Mouse (Mus musculus) bone marrow, adult 2 months (tissue): ENCODE results near the gene Tbl3. TPM values are rescaled to one million over a fixed set of nuclear protein-coding genes. Genes with fewer than 3 reads are reported as not detected.

Source experiments
- H3K27ac ChIP-seq: fragments of 200-500 bp; 2 replicates; pipeline ENCODE4 v1.5.1; 2012; ENCODE audit warnings: low read depth, mild to moderate bottlenecking, control low read depth, inconsistent platforms, low read length; ENCODE audit not compliant: control insufficient read depth, poor library complexity, insufficient read depth
- H3K4me1 ChIP-seq: fragments of 200-500 bp; 2 replicates; pipeline ENCODE4 v1.6.1; 2011; ENCODE audit warnings: low read length; ENCODE audit not compliant: control insufficient read depth, insufficient read depth
- H3K4me3 ChIP-seq: fragments of 200-500 bp; replicated peaks from 2 replicates; pipeline ENCODE3; 2011; ENCODE audit warnings: mild to moderate bottlenecking, low read depth, low read length, control low read depth; ENCODE audit not compliant: control insufficient read depth
- CTCF ChIP-seq: fragments of 200-500 bp; IDR thresholded peaks from 2 replicates; pipeline ENCODE4 v1.5.1; 2011; ENCODE audit warnings: low read length, control low read depth; ENCODE audit not compliant: control insufficient read depth, insufficient read depth
- POLR2A ChIP-seq: fragments of 200-500 bp; IDR thresholded peaks from 2 replicates; pipeline ENCODE4 v1.6.1; 2011; ENCODE audit warnings: low read depth, mild to moderate bottlenecking, control low read depth, low read length, borderline replicate concordance; ENCODE audit not compliant: control insufficient read depth
- WGBS: fragments of 180-500 bp; shearing (Covaris S2); methylation state at CpG from one replicate; pipeline ENCODE4 v1.1.7; 2018; 5-methylcytosine and 5-hydroxymethylcytosine counted together
- polyA plus RNA-seq: library from polyadenylated mRNA; stranded (reverse); fragments of >200 nt; gene quantifications from 2 replicates; pipeline ENCODE4 v1.2.4, GENCODE M21; 2011; ENCODE audit warnings: low replicate concordance; ENCODE audit not compliant: missing spikeins, insufficient read depth, insufficient read length

Tbl3 gene
- polyA plus RNA-seq, 1 experiment = 28.1 TPM

DNA sequence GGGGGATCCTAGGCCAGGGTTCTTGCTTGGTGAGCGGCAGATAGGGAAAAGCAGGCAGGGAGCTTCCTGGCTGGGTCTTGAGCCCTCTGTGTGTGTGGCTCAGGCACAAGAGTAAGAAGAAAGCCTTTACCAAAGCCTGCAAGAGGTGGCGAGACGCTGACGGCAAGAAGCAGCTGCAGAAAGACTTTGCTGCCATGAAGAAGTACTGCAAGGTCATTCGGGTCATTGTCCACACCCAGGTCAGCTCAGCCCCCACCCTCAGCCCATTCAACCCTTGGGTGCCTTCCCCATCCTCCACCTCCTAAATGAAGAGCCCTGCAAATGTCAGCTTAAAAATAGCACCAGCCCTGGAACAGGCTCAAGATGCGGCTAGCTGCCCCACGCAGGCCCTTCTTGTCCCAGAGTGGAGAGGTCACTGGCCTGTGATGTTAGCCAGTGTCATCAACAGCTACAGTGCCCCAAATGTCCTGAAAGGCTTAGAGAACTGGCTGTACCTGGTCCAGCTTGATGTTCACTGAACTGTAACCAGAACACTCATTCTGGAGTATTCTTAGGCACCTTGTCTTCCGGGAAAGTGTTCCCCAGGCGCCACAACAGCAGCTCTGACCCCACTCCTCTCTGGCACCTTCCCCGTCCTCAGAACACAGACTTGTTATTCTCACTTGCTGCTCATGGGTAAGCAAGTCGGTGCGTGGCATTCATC is 24.9 kb upstream of the Tbl3 start:
- Histone ChIP-seq H3K4me1 (no peaks in the 10 kb centered on the region; the same call in 1 of the 2 replicates), H3K4me3 (no peak overlapping the region), H3K27ac (no peak overlapping the region)
- WGBS = 84% methylated on average over 12 of the region's 12 CpGs
- TF ChIP-seq POLR2A = no peak
- no peak for TF ChIP-seq CTCF

DNA sequence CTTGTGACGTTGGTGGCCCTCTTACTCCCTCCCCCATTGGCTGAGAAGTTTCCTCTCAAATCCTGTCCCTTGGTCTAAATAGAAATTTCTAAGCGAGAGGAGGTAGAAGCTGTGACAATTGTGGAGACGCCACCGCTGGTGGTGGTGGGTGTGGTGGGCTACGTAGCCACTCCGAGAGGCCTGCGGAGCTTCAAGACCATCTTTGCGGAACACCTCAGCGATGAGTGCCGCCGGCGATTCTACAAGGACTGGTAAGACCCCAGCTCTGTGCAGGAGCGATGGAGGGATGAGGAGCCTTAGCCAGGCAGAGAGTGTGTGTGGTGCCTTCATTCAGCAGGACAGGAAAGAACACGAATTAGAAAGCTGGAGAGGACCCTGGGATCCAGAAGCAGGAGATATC is 23.3 kb upstream of the Tbl3 start:
- Histone ChIP-seq H3K4me3 (no peak overlapping the region), H3K4me1 (no peaks in the 10 kb centered on the region; the same call in 1 of the 2 replicates), H3K27ac (no peak overlapping the region)
- WGBS = 78% methylated on average over 14 of the region's 14 CpGs
- no peak for TF ChIP-seq CTCF
- TF ChIP-seq POLR2A = no peak

- WGBS = 82% methylated on average over 6 of the region's 6 CpGs
- no peaks in the 10 kb centered on the region for H3K4me1 ChIP-seq
- TF ChIP-seq POLR2A (no peak), CTCF (no peak)
- no peak overlapping the region for H3K4me3 ChIP-seq
- H3K27ac ChIP-seq = no peak overlapping the region
These were observed 21.6 kb upstream of the Tbl3 start for GRCm38 (mm10) chr17:24729067-24729466.

- no peak for TF ChIP-seq CTCF
- TF ChIP-seq POLR2A = no peak
- no peak overlapping the region for H3K27ac ChIP-seq
- no peaks in the 10 kb centered on the region; the same call in 1 of the 2 replicates for H3K4me1 ChIP-seq
- 77% methylated on average over 17 of the region's 17 CpGs for WGBS
- H3K4me3 ChIP-seq = no peak overlapping the region
These were observed 20.7 kb upstream of the Tbl3 start for GRCm38 (mm10) chr17:24728184-24728583.

- WGBS = 76% methylated on average over 2 of the region's 2 CpGs
- Histone ChIP-seq H3K27ac (no peak within 1 kb of the TSS), H3K4me3 (no peak within 1 kb of the TSS), H3K4me1 (no peaks in the 10 kb centered on the region; the same call in 1 of the 2 replicates)
- TF ChIP-seq CTCF = no peak
- TF ChIP-seq POLR2A = no peak
These were observed 20.2 kb upstream of the Tbl3 start, which contains the start of gene Rpl3l for GRCm38 (mm10) chr17:24727618-24728017. Gene Rpl3l, plus strand, starts transcription at chr17:24727820.

GRCm38 (mm10) chr17:24725637-24726390 is 18.4 kb upstream of the Tbl3 start:
- Histone ChIP-seq H3K4me3 (no peak overlapping the region), H3K27ac (no peak overlapping the region), H3K4me1 (no peaks in the 10 kb centered on the region; the same call in 1 of the 2 replicates)
- 61% methylated on average over 3 of the region's 3 CpGs for WGBS
- no peak for TF ChIP-seq POLR2A
- TF ChIP-seq CTCF = no peak

GRCm38 (mm10) chr17:24724184-24724583 is 16.7 kb upstream of the Tbl3 start, which contains the start of gene Ndufb10:
Gene Ndufb10, minus strand, starts transcription at chr17:24724478.
- Histone ChIP-seq H3K4me1 (no peaks in the 10 kb centered on the region; the same call in 1 of the 2 replicates), H3K27ac (peak within 1 kb of the TSS; percentile 57), H3K4me3 (peak within 1 kb of the TSS; percentile 94)
- WGBS = under 1% methylated on average over 30 of the region's 30 CpGs
- peak; percentile 95 for TF ChIP-seq POLR2A
- peak; percentile 98 for TF ChIP-seq CTCF

GRCm38 (mm10) chr17:24723881-24724180 is 16.4 kb upstream of the Tbl3 start:
- H3K4me3 ChIP-seq = peak overlapping the region; percentile 94
- WGBS = under 1% methylated on average over 15 of the region's 15 CpGs
- TF ChIP-seq CTCF (no peak), POLR2A (no peak)
- no peaks in the 10 kb centered on the region; the same call in 1 of the 2 replicates for H3K4me1 ChIP-seq
- H3K27ac ChIP-seq = peak overlapping the region; percentile 57
